Mouse (Mus musculus) intestine, postnatal 0 days (tissue): ENCODE results near the gene Etfb. TPM values are rescaled to one million over a fixed set of nuclear protein-coding genes. Genes with fewer than 3 reads are reported as not detected.

Experiments
- ATAC-seq: fragments of 200-750 bp; cut with Nextera tagmentation; 2 replicates; pipeline ENCODE4 v1.8.0; 2017; ENCODE audit warnings: mild to moderate bottlenecking, moderate TSS enrichment, moderate library complexity
- H3K27ac ChIP-seq: fragments of 300-500 bp; sonication (generic); 2 replicates; pipeline ENCODE4 v1.5.1; 2014; ENCODE audit warnings: mild to moderate bottlenecking, low read depth, low read length, moderate library complexity
- H3K27me3 ChIP-seq: fragments of 300-500 bp; sonication (generic); replicated peaks from 2 replicates; pipeline ENCODE4 v1.6.1; 2014; ENCODE audit warnings: low read length, mixed read lengths; ENCODE audit not compliant: control insufficient read depth, insufficient read depth
- H3K36me3 ChIP-seq: fragments of 300-500 bp; sonication (generic); 2 replicates; pipeline ENCODE4 v1.6.1; 2014; ENCODE audit warnings: mild to moderate bottlenecking, moderate library complexity; ENCODE audit not compliant: control insufficient read depth, insufficient read depth
- H3K4me1 ChIP-seq: fragments of 300-500 bp; sonication (generic); replicated peaks from 2 replicates; pipeline ENCODE4 v1.6.1; 2014; ENCODE audit warnings: antibody characterized with exemption, low read length, mixed read lengths; ENCODE audit not compliant: control insufficient read depth, insufficient read depth
- H3K4me2 ChIP-seq: fragments of 300-500 bp; sonication (generic); replicated peaks from 2 replicates; pipeline ENCODE4 v1.6.1; 2014; ENCODE audit warnings: low read depth, mild to moderate bottlenecking, moderate library complexity
- H3K4me3 ChIP-seq: fragments of 300-500 bp; sonication (generic); 2 replicates; pipeline ENCODE4 v1.5.1; 2014; ENCODE audit warnings: low read depth, low read length
- H3K9ac ChIP-seq: fragments of 300-500 bp; sonication (generic); 2 replicates; pipeline ENCODE4 v1.6.1; 2014; ENCODE audit warnings: mild to moderate bottlenecking, low read depth, low read length
- H3K9me3 ChIP-seq: fragments of 300-500 bp; sonication (generic); 2 replicates; pipeline ENCODE4 v1.6.1; 2016; ENCODE audit warnings: mixed run types; ENCODE audit not compliant: control insufficient read depth
- CTCF ChIP-seq: sonication (generic); IDR thresholded peaks from 2 replicates; pipeline ENCODE4 v1.5.1; 2016; ENCODE audit warnings: low read depth, mild to moderate bottlenecking, control low read depth, antibody characterized with exemption, moderate library complexity
- WGBS: fragments of 180-500 bp; shearing (Covaris S2); extraction: QIAGEN DNeasy Blood & Tissue Kit; methylation state at CpG from one replicate; pipeline ENCODE4 v1.1.7; 2014; 5-methylcytosine and 5-hydroxymethylcytosine counted together
- microRNA-seq: library from miRNA; unstranded; fragments of <30 nt; microRNA quantifications from one replicate; pipeline ENCODE4, GENCODE M21; 2016
- polyA plus RNA-seq: library from polyadenylated mRNA; unstranded; fragments of >200 nt; fragmentation: Nextera tagmentation; extraction: Ambion mirVana; gene quantifications from 2 replicates; pipeline ENCODE4 v1.2.1, GENCODE M21; 2015

Etfb gene
- polyA plus RNA-seq, 1 experiment from 2014 or later = 825 TPM

DNA sequence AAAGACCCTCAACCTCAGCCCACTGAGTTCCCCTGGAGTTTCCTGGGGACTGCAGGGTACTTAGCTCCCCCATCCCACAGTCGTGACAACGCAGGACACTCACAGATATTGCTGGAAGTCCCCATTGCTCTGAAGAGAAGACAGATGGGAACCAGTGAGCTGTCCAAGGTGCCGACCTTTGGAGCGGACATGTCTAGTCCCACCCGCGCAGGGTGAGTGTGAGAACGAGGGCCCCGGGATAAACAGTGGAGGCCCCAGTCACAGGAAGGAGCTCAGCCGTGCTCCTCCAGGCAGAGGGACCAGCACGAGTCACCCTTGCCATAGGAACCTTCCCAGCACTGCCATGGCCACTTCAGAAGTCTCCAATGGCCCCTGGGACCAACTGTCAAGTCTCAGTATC is 39.4 kb downstream of the Etfb start:
- Histone ChIP-seq H3K27me3 (no peaks in the 10 kb centered on the region), H3K4me1 (no peaks in the 10 kb centered on the region), H3K27ac (no peak overlapping the region), H3K36me3 (no peaks in the 10 kb centered on the region), H3K4me3 (no peak overlapping the region), H3K9ac (no peak overlapping the region), H3K4me2 (no peak overlapping the region), H3K9me3 (no peaks in the 10 kb centered on the region)
- no peak for ATAC-seq
- WGBS = 0% methylated on average over 10 of the region's 10 CpGs
- TF ChIP-seq CTCF = no peak

DNA sequence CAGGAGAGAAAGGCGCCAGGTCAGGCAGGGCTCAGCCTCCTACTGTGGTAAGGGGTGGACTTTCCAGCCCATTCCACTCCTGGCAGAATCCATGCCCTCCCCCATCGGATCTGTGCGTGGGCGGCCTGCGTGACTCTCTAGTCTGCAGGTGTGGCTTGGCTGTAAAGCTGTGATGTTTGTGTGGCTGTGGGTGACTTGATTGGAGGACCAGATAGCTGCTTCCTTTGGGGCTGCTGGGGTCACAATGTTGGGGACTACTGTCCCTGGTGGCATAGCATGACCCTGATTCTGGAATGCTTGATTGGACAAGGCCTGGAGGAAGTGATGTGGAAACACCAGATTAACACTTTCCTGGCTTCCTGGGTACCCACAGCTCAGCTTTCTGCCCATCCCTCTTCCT is 44.8 kb downstream of the Etfb start:
- no peaks in the 10 kb centered on the region for H3K36me3 ChIP-seq
- H3K27ac ChIP-seq = no peak overlapping the region
- no peak for ATAC-seq
- no peak overlapping the region for H3K4me2 ChIP-seq
- no peak overlapping the region for H3K9ac ChIP-seq
- H3K4me3 ChIP-seq = no peak overlapping the region
- no peak for TF ChIP-seq CTCF
- WGBS = 34% methylated on average over 5 of the region's 5 CpGs
- no peaks in the 10 kb centered on the region for H3K9me3 ChIP-seq
- 0 out of 2 replicates have a peak, but pooled peaks cover 12% of the 10 kb centered on the region for H3K27me3 ChIP-seq
- no peaks in the 10 kb centered on the region for H3K4me1 ChIP-seq

DNA sequence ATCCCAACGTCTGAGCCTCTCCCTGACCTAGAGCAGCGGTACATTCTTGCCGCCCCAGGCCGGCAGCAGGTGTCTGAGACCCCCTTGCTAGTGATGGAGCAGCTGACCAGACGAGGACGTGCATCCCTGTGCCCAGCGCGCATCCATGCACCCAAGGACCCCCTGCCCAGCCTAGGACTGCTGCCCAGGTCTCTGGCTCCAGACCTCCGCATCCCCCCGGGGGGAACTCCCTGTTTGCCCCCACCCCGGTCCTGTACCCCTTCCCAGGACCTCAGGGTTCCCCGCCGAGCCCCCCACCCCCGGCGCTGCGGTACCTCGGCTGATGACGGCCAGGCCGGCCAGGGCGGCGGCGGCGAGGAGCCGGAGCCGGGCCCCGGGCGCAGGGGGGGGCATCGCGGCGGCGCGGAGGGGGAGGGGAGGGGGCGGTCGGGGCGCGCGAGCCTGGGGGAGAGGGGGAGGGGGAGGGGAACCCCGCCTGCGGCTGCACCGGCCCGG is 45.8 kb downstream of the Etfb start, which contains the start of gene Iglon5:
TSS of gene Iglon5 (minus strand) at position 445 of the 495 bp plus-strand sequence.
- Histone ChIP-seq H3K27ac (no peak within 1 kb of the TSS), H3K9ac (no peak within 1 kb of the TSS), H3K27me3 (0 out of 2 replicates have a peak, but pooled peaks cover 12% of the 10 kb centered on the region), H3K9me3 (no peaks in the 10 kb centered on the region), H3K36me3 (no peaks in the 10 kb centered on the region), H3K4me1 (no peaks in the 10 kb centered on the region), H3K4me2 (peak within 1 kb of the TSS; percentile 55), H3K4me3 (peak within 1 kb of the TSS; percentile 33)
- no peak for TF ChIP-seq CTCF
- ATAC-seq = no peak
- 4% methylated on average over 19 of the region's 41 CpGs for WGBS

DNA sequence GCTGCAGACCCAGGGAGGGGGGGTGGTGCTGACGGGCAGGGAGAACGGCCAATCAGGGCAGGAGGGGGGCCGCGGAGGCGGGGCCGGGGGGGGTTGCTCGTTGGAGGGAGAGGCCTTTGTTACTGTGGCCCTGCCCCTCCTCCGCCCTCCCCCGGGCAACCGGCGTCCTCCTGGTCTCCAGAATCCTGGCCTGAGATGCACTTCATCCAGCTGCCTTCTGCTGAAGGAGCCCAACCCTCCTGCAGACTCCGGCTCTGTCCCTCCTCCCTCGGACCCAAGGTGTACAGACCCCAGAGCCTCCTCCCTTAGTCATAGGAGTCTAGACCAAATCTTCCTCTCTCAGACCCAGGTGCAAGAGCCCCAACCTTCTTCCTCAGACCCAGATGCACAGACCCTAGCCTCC is 46.3 kb downstream of the Etfb start:
- H3K9me3 ChIP-seq = no peaks in the 10 kb centered on the region
- no peak overlapping the region for H3K27ac ChIP-seq
- 0 out of 2 replicates have a peak, but pooled peaks cover 12% of the 10 kb centered on the region for H3K27me3 ChIP-seq
- no peak for TF ChIP-seq CTCF
- 1% methylated on average over 6 of the region's 13 CpGs for WGBS
- H3K4me1 ChIP-seq = no peaks in the 10 kb centered on the region
- H3K4me3 ChIP-seq = peak overlapping the region; percentile 33
- H3K36me3 ChIP-seq = no peaks in the 10 kb centered on the region
- no peak overlapping the region for H3K9ac ChIP-seq
- H3K4me2 ChIP-seq = peak overlapping the region; percentile 55
- ATAC-seq = peak; percentile 36; the same call in 1 of the 2 replicates

DNA sequence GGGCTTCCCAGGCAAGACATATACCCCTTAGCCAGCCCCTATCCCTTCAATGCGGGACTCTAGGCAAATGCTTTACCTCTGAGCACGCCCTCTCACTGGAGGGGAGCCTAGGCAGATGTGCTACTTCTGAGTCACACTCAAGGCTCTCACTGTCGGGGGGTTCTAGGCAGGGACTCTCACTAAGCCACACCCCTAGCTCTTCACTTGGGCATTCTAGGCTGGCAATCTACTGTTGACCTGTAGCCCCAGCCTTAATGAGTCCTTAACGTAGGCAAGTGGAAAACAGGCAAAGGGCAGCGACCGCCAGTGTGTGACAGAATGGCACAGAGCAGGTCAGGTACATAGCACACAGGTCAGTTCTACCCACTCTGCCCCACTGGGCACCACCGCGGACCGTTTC is 47.0 kb downstream of the Etfb start:
- ATAC-seq = no peak
- 66% methylated on average over 9 of the region's 9 CpGs for WGBS
- TF ChIP-seq CTCF = no peak
- no peak overlapping the region for H3K4me2 ChIP-seq
- no peaks in the 10 kb centered on the region for H3K4me1 ChIP-seq
- H3K9me3 ChIP-seq = no peaks in the 10 kb centered on the region
- no peaks in the 10 kb centered on the region for H3K36me3 ChIP-seq
- no peak overlapping the region for H3K27ac ChIP-seq
- H3K9ac ChIP-seq = no peak overlapping the region
- H3K27me3 ChIP-seq = 0 out of 2 replicates have a peak, but pooled peaks cover 12% of the 10 kb centered on the region
- no peak overlapping the region for H3K4me3 ChIP-seq

DNA sequence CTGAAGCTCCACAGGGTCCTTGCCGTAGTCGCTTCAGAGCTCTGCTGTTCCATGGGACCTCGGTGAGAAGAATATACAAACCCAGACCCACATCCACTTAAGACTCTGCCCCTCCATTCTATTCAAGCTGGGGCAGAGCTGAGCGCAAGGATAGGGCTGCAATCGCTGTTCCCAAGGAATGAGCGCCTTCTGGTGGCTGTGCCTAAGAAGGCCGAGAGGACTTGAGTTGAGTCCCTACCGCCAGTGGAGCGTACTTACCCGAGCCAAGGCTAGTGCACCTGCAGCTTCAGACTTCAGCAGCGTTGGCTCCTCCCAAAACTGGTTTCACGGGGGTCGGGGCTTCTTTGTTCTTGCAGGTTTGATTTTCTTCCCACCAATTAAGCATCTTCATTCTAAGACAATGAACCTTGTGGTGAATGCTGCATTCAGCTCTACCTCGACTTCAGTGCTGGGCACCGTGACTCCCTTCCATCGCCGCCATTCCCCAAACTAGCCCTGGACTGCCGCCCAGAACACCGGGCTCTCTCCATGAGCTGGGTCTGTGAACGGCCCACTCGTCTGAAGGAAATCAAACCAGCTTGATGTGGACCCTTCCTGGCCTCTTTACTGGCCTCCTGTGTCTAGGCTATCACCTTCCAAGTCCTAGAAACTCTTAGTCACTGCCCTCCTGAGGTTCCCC is 51.6 kb downstream of the Etfb start:
- no peak overlapping the region for H3K4me3 ChIP-seq
- H3K36me3 ChIP-seq = no peaks in the 10 kb centered on the region
- no peak overlapping the region for H3K27ac ChIP-seq
- no peak overlapping the region for H3K9ac ChIP-seq
- WGBS = 14% methylated on average over 21 of the region's 21 CpGs
- H3K27me3 ChIP-seq = no peaks in the 10 kb centered on the region
- peak; percentile 75 for TF ChIP-seq CTCF
- no peaks in the 10 kb centered on the region for H3K9me3 ChIP-seq
- no peak for ATAC-seq
- H3K4me1 ChIP-seq = no peaks in the 10 kb centered on the region
- no peak overlapping the region for H3K4me2 ChIP-seq

Small RNAs within 50 kb of the gene (microRNA-seq; reads per million reads assigned to microRNA genes)
- 1.6 reads per million for gene Mir7051

Other genes with a start within 250 kb of the Etfb start
- gene Zfp715, start 130.8 kb upstream of the Etfb start, polyA plus RNA-seq = 5.3 and 5.5 TPM in 2 replicates
- gene Siglecf, start 92.7 kb upstream of the Etfb start, polyA plus RNA-seq = 0.25 and 0.33 TPM in 2 replicates
- gene Siglecg, start 35.9 kb upstream of the Etfb start, polyA plus RNA-seq = 0.07 and 0.08 TPM in 2 replicates
- 0.52 and 0.92 TPM in 2 replicates for gene Lim2, start 16.4 kb upstream of the Etfb start, polyA plus RNA-seq
- 1.6 and 2.7 TPM in 2 replicates for gene Nkg7, start 7.0 kb upstream of the Etfb start, polyA plus RNA-seq
- not detected in 2 replicates for gene Cldnd2, start 3.3 kb upstream of the Etfb start, polyA plus RNA-seq
- gene Gm45233, start within 50 bp of the Etfb start, polyA plus RNA-seq = 0.23 and 0.24 TPM in 2 replicates
- 4.5 and 5.3 TPM in 2 replicates for gene Vsig10l, start 19.1 kb downstream of the Etfb start, polyA plus RNA-seq
- gene Iglon5, start 46.0 kb downstream of the Etfb start, polyA plus RNA-seq = 0.20 TPM in 2 replicates
- gene 4931406B18Rik, start 61.9 kb downstream of the Etfb start, polyA plus RNA-seq = not detected in 2 replicates
- 1.5 and 2.7 TPM in 2 replicates for gene Cd33, start 100.3 kb downstream of the Etfb start, polyA plus RNA-seq
- 0.68 and 0.75 TPM in 2 replicates for gene Zfp658, start 118.2 kb downstream of the Etfb start, polyA plus RNA-seq
- 3.5 and 3.6 TPM in 2 replicates for gene Zfp719, start 135.5 kb downstream of the Etfb start, polyA plus RNA-seq
- not detected in 2 replicates for gene Zfp819, start 163.1 kb downstream of the Etfb start, polyA plus RNA-seq
- 59.7 and 68.3 TPM in 2 replicates for gene Ceacam18, start 190.6 kb downstream of the Etfb start, polyA plus RNA-seq
- gene Siglece, start 216.1 kb downstream of the Etfb start, polyA plus RNA-seq = 0.50 and 0.64 TPM in 2 replicates
- 5.2 and 5.8 TPM in 2 replicates for gene Ctu1, start 227.9 kb downstream of the Etfb start, polyA plus RNA-seq
- 0.09 and 0.12 TPM in 2 replicates for gene Klk14, start 246.3 kb downstream of the Etfb start, polyA plus RNA-seq